Mouse (Mus musculus): ENCODE results near the gene H2afz.
"Not testable (repeated sequence)": the region's sequence is repeated elsewhere in the genome, so short reads cannot be mapped to it uniquely, and the experiment has no call there.

H2afz gene

GRCm38 (mm10) chr3:137863330-137864123 lies 760 bp upstream of the H2afz start:
- DNase-seq (ENCODE audit: low read depth, low spot score): no peak

DNA sequence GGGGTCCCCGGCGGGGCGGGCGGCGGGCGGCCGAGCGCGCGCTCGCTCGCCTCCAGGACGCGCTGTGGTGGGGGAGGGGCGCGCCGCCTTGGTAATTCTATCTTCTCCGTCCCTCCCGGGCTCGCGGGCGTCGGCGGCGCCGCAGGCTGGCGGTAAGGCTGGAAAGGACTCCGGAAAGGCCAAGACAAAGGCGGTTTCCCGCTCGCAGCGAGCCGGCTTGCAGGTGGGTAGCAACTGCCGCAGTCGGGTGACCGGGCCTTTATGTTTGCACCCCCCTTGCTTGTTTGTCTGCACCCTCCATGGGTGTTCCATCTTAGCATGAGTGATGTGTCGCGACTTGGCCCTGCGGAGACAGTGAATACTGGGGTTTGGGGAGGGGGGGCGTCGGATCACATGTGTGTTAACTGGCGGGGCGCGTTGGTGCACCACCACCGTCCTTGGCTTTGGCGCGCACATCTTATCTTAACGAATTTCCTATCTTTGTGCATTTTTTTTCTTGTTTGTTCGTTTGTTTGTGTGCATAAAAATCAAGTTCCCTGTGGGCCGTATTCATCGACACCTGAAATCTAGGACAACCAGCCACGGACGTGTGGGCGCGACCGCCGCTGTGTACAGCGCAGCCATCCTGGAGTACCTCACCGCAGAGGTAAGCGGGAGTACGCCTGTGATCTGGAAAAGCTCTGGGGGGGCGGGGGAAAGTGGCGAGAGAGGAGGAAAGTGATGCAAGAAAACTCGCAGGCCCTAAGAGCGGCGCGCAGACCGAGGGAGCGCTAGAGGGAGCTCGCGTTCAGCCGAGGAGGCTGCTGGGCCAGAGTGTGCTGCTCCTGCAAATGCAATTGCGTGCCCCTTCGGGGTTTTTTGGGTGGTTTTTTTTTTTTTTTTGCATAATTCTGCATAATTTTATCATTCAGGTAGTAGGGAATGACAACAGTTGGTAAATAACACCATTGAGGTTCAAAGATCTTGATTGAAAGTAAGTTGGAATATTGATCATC lies 998 bp downstream of the H2afz start:
- DNase-seq (ENCODE audit: low read depth, low spot score): peak; percentile 97

DNA sequence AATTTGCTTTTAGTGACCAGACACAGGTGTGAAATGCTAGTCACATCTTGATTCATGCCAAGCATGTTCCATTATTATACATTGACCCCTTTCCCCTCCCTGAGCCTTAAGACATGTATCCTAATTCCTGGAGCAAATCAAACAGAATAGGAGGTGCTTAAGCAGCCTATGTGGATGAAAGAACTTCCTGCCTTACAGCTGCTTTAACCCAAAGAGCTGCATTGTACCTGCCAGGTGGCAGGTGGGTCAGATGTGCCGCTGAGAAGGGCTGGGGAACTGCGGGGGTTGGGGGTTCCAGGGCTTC lies 2.8 kb downstream of the H2afz start:
- DNase-seq (ENCODE audit: low read depth, low spot score): no peak

- peak; percentile 83 for DNase-seq (ENCODE audit: low read depth, low spot score)
These were observed 3.3 kb downstream of the H2afz start, which contains the start of gene Dnajb14 for GRCm38 (mm10) chr3:137867437-137868093. Gene Dnajb14, plus strand, starts transcription at chr3:137867675.

- DNase-seq (ENCODE audit: low read depth, low spot score): peak; percentile 58
These were observed 4.0 kb downstream of the H2afz start for GRCm38 (mm10) chr3:137868094-137868913.

DNA sequence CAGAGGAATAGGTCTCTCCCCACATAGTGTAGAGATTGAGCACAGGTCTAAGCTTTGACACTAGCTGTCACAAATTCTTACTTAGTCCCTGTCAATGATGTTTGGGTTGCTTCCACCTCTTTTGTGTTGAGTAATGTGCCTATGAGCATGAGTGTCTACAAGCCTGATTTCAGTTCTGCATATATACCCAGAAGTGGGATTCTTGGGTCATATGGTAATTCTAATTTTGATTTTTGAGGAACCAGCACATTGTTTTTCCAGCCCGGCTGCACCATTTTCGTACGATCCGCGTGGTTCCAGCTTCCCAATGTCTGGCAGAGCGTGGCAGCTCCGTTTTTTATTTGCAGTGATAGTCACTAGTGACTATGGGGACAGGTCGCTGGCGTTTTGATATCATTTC lies 5.1 kb downstream of the H2afz start:
- no peak for DNase-seq (ENCODE audit: low read depth, low spot score)

DNA sequence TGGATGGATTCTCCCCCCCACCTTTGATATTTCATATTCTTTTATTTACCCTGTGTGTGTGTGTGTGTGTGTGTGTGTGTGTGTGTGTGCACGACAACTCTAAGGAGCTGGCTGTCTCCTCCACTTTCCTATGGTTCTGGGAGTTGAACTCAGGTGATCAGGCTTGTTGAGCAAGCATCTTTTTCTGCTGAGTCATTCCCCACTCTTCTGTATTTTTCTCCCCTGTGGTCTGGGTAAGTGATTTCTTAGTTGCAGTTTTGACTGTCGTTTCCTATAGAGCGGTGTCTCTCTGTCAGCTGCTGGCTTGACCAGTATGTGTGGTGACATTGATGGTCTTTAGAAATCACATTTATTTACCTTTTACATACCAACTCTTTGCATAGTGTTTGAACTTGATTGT lies 15.0 kb downstream of the H2afz start:
- no peak for DNase-seq (ENCODE audit: low read depth, low spot score)

DNA sequence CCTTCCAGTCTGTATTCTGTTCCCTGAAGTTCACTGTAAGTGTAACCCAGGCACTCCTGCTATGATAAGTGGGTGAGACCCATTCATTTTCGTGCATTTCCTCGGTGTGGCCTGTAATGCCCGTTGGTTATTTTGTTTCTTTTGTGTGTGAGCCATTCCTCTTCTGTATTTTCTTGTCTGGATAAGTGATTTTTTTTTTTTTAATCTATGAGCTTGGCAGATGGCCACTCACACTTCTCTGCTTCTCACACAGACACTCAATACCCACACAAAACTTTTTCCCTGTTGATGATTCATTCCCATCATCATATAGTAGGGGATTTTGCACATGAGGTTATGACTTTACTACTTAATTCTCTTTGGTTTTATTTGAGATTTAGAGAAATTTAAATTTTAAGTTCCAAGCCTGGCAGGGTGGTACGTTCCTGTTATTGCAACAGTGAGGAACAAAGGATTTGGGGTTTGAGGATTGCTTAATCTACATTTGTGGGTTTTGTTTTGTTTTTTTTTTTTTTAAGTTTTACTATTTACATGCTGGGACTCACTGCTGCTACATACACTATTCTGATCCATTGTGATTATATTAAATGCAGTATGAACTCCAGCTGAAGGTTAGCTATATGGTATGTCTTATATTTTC lies 15.9 kb downstream of the H2afz start:
- no peak for DNase-seq (ENCODE audit: low read depth, low spot score)

DNA sequence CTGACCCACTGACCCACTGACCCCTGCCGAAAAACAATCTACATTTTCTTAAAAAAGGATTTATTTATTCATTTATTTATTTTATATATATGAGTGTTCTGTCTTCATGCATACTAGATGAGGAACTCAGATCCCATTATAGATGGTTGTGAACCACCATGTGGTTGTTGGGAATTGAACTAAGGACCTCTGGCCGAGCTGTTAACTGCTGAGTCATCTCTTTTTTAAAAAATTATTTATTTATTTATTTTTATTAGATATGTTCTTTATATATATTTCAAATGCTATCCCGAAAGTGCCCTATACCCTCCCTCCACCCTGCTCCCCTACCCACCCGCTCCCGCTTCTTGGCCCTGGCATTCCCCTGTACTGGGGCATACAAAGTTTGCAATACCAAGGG lies 16.8 kb downstream of the H2afz start:
- DNase-seq (ENCODE audit: low read depth, low spot score): no peak

DNA sequence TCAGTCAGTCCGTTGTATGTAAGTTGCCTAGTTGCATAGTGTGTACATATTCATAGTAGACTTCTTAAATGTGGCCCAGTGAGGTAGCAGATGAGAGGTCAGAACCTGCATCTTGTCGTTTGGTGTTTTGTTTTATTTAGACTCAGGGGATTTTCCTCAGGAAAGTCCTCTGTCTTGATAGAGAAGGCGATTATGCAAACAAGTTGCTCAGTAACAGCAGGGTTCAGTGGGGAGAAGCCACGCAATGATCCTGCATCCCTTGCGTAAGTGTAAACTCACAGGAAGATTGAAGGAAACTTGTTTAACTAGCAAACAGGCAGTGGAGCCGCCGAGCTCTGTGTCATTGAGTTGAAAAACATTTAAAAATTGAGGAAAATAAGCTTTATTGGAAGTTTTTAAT lies 23.7 kb downstream of the H2afz start:
- DNase-seq (ENCODE audit: low read depth, low spot score): no peak

DNA sequence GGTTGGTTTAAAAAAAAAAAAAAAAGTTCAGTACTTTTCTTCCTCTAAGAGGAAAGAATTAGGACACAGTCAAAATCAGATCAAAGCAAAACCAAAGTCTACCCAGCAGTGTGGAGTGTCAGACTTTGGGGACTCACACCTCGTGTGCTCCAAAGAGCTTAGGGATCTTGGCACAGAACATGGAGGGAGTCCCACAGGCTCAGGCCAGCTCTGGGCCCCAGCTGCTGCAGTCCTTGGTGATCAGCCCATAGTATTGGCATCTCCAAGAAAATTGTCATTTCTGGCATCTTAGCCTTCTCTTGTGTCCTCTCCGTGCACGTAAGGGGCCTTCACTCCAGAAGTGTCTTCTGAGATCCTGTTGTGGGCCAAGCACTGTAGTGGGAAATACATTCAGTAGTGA lies 26.8 kb downstream of the H2afz start:
- no peak for DNase-seq (ENCODE audit: low read depth, low spot score)

DNA sequence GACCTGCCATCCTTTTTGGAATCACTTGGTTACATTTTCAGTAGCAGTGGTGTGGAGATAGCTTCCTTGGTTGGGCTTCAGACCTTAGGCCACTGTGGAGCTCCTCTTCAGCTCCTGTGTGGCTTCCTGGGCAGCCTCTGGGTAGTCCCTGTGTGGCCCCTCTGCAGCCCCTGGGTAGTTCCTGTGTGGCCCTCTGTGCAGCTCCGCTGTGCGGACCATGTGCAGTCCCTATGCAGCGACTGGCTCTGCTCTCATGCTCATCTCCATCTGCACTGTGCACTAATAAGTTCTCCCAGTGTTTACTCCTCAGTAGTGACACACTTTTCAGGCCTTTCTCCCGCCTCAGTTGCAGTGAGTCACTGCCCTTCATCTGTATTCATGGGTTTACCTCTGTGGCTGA lies 27.8 kb downstream of the H2afz start:
- DNase-seq (ENCODE audit: low read depth, low spot score): no peak

DNA sequence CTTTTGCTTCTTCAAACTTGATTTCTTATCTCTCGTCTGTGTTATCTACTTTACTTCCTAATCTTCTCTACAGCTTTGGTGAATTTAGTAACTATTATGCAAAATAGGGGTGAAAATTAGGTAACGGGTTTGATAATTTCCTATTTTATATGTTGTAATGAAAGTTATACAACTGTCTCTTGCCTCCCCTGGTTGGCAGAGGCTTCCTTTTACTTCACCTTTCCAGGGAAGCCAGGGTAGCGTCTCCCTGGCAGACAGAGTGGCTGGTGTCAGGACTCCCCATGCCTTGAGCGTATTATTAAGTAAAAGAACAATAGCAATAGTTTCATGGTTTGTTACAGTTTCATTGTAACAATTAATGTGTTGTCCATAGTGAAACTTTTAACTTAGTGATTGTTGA lies 29.5 kb downstream of the H2afz start:
- no peak for DNase-seq (ENCODE audit: low read depth, low spot score)

DNA sequence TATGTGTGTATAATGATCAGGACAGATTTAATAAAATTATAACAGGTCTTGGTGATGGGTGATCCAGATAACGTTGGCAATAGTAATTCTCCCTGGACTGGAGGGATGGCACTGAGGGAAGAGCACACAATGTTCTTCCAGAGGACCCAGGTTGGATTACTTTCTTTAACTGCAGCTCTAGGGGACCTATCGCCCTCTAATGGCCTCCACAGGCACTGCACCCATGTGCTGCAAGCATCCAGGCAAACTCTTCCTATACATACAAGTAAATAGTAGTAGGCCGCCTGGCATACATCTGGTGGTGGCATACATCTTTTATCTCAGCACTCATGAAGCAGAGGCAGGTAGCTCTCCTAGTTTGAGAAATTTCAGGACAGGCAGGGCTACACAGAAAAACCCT lies 30.9 kb downstream of the H2afz start:
- DNase-seq (ENCODE audit: low read depth, low spot score): peak; percentile 61

- no peak for DNase-seq (ENCODE audit: low read depth, low spot score)
These were observed 32.1 kb downstream of the H2afz start for GRCm38 (mm10) chr3:137896386-137896785.

GRCm38 (mm10) chr3:137896867-137897266 lies 32.6 kb downstream of the H2afz start:
- DNase-seq (ENCODE audit: low read depth, low spot score): no peak

DNA sequence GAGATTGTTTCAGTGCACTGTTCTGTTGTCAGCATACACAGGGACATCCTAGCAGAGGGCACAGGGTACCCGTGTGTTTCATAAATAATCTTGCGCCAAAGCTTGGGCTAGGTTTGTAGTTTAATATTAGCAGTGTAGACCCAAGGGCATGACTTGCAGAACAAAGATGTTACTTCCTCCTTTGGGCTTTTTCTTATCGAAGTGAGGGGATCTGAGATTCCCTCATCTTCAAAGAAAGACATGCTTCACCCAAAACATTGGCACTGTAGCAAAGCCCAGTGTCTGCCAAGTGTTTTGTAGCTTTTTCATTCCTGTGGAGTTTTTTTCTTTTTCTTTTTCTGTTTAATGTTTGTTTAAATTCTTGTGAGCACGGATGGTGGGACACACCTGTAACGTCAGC lies 33.4 kb downstream of the H2afz start:
- DNase-seq (ENCODE audit: low read depth, low spot score): no peak

DNA sequence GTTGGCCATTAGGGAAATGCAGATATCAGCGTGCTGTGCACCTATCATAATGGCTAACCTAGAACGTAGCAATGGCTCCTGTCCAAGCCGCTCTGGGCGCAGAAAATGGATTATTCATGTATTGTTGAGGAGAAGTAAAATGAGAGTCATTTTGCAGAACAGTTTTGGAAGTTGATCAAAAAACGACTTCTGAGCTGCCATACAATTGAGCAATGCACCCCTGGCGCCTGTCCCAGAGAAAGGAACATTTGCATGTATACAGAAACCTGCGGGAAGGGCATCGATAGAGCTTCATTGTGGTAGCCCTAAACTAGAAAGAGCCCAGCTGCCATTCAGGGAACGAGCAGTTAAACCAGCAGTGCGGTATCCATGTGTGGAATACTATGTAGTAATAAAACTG lies 35.9 kb downstream of the H2afz start:
- DNase-seq (ENCODE audit: low read depth, low spot score): no peak

DNA sequence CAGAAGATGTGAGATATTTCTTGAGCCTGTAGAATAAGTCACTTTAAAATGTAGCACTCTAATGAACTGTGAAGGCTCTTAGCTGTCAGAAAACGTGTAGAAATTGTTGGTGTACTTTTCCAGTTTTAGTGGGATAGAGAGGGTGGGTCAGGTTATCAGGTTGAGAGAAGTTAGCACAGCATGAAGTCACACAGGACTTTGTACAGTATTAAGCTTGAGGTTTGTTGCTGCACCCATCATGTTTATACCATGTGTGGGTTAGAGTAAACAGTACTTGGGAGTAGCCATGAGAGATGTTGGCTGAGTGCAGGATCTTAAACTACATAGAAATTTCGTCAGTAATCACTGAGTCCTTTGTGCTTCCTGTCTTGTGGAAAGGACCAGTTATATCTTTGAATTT lies 48.8 kb downstream of the H2afz start:
- DNase-seq (ENCODE audit: low read depth, low spot score): no peak

DNA sequence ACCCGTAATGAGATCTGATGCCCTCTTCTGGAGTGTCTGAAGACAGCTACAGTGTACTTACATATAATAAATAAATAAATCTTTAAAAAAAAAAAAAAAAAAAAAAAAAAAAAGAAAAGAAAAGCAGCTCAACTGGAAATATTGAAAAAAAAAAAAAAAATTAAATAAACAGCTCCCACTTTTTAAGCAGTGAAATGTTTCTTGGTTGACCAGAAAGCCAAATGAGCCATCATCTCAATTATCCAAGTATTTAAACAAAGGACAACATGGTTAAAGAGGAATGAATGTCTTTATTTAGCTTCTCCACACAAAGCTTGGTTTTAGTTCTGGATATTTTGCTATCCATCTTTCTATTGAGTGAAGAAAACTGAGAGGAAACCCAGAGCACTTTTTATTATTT lies 50.3 kb downstream of the H2afz start:
- DNase-seq (ENCODE audit: low read depth, low spot score): not testable (repeated sequence)

All from ZHBTc4 (cell line).